Mouse (Mus musculus) granulocyte monocyte progenitor cell, adult 5-6 weeks (primary cell): Measurements from ENCODE around the gene Slc43a2. TPM values are rescaled to one million over a fixed set of nuclear protein-coding genes. Genes with fewer than 3 reads are reported as not detected.

Source experiments
- ATAC-seq: replicated peaks from 2 replicates; pipeline ENCODE4 v1.8.0; 2016; ENCODE audit warnings: mild to moderate bottlenecking, moderate TSS enrichment, inconsistent platforms; ENCODE audit not compliant: poor library complexity, severe bottlenecking
- total RNA-seq, 2 experiments: library from RNA; stranded (forward) in 1 of 2; stranded (reverse) in 1 of 2; fragments of 200-712, 200-1000 nt in 1 of 2; fragments of >200 nt in 1 of 2; fragmentation: Nextera tagmentation in 1 of 2; gene quantifications; 2 replicates each; pipeline ENCODE4 v1.2.3; 2014 to 2017

Slc43a2 gene
- total RNA-seq, 2 experiments from 2014 or later: 6.2 to 12.7 TPM

DNA sequence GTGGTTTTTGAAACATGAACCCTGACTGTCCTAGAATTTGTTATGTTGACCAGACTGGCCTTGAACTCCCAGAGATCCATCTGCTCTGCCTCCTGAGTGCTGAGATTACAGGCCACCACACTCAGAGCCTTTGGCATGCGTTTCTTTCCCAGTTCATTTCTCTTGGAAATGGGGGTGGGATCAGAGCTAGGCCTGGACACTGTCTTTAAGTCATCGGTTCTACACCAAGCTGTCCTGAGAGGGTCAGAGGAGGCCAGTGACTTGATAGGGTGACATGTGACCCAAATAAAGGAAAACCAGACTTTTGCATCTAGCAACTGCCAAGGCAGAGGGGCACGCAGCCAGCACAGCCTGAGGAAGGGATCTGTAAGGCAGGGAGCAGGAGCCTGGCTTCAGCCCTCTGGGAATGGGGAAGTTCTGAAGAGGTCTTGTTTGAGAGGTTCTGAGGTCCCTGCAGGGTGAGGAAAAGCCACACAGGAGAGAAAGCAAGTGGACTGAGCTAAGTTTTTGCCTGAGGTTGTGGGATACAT lies 65.3 kb downstream of the Slc43a2 start:
- ATAC-seq: 0 out of 2 replicates have a peak, but pooled peaks have one; percentile 16

DNA sequence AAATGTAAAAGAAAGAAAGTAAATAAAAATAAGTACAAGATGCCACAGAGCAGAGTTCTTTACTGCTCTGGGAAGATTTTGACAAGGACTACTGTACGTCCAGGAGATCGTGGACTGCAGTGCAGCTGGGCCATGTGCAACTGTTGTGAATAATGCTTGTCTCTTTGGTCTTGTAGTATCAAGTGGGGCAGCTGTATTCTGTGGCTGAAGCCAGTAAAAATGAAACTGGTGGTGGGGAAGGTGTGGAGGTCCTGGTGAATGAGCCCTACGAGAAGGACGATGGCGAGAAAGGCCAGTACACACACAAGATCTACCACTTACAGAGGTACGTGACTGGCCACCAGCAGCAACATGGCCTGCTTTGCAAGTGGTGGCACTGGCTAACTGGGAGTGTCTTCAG lies 66.5 kb downstream of the Slc43a2 start:
- ATAC-seq: no peak

GRCm38 (mm10) chr11:75599802-75600201 lies 68.3 kb downstream of the Slc43a2 start:
- peak; percentile 92 for ATAC-seq

DNA sequence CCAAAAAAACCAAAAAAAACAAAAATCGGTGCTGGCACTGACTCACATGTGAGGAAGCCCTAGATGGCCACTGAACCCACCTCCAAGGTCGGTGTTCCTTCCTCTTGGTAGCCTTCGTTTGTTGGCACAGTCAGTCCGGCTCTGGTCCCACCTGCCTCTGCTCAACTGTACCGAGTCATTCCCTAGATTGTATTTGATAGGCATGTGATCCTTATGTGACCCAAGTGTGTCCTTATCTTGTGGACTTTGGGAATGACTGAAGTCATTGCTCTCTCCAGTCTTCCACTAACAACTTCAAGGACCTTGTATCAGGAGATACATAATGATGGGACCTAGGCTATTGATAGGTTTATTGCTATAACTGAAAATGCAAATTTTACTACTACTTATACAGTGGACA lies 73.3 kb downstream of the Slc43a2 start:
- no peak for ATAC-seq

DNA sequence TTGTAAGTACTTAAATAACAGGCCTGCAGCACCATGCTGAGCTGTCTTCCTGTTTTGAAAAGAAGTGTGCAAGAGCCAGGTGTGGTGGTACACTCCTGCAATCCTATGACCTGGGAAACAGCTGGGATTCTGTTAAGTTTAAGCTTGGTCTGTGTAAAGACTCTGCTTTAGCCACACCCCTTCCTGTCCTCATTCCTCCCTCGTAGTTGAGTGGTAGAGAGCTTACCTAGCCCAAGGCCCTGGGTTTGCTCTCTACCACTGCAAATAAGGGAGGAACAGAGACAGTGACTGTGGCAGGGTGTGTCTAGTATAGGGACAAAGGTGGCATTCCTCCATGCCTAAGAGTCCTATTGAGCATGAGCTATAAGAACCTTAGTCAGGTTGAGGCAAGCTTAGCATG lies 73.8 kb downstream of the Slc43a2 start:
- ATAC-seq: no peak

GRCm38 (mm10) chr11:75608776-75609175 lies 77.3 kb downstream of the Slc43a2 start:
- ATAC-seq: no peak

DNA sequence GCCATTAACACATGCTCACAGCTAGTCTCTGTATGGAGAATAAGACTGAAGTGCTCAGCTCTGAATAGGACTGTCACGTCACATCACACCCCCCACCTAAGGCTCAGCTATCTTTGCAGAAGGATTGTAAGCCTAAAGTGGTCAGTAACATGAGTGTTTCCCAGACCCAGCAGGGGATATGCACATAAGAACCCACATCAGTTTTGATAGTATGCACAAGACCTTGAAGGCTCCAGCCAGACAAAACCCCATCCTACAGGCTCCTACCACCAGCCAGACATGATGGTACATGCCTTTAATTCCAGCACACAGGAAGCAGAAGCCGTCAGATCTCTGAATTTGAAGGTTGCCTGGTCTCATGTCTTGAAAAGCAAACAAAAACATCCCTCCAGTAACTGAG lies 78.5 kb downstream of the Slc43a2 start:
- ATAC-seq: no peak

DNA sequence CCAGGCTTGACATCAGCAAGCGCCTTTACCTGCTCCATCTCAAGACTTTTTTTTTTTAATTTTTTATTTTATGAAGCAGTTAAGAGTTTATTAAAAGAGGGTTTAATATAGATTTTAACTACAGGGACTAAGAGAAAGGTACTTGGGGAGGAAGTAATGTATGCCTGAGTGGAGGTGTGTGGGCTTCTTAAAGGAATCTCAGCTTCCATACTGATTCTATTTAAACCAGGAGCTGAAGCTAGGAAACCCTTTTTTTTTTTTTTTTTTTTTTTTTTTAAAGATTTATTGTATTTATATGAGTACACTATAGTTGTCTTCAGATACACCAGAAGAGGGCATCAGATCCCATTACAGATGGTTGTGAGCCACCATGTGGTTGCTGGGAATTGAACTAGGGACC lies 83.3 kb downstream of the Slc43a2 start:
- no peak for ATAC-seq

GRCm38 (mm10) chr11:75615556-75615955 lies 84.1 kb downstream of the Slc43a2 start:
- no peak for ATAC-seq

DNA sequence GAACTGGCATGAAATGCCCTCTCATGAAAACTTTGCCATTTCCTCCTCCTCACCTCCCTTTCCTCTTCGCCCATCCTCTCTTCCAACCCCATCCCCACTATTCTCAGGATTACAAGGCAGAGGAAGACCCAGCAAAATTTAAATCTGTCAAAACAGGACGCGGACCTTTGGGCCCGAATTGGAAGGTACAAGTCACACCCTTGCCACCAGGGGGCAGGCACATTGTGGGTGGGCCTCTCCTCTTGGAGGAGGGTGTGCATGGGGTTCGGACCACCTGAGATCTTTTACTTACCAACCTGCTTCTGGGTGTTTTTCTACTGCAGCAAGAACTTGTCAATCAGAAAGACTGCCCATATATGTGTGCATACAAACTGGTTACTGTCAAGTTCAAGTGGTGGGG lies 87.6 kb downstream of the Slc43a2 start:
- ATAC-seq: 0 out of 2 replicates have a peak, but pooled peaks have one; percentile 23

- ATAC-seq: no peak
Observed at GRCm38 (mm10) chr11:75620136-75620780, 88.8 kb downstream of the Slc43a2 start.

DNA sequence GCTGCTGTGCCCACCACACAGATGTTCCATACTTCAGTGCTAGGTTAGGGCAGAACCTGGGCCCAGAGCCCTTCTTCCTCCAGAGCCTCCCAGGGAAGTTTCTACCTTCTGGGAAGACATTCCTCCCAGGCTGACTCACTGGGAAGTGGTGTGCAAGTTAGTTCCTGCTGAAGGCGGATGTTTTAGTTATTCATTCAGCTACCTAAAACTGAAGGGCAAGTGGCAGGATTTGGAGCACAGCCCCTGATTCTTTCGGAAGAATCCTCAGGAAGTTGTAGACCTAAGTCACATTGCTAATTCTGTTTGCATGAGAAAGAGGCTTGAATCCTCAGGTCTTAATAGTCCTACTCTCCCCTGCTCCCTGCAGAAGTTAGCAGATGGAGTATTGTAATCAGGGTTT lies 89.9 kb downstream of the Slc43a2 start:
- ATAC-seq: no peak

GRCm38 (mm10) chr11:75622588-75623329 lies 91.3 kb downstream of the Slc43a2 start:
- peak; percentile 83 for ATAC-seq

DNA sequence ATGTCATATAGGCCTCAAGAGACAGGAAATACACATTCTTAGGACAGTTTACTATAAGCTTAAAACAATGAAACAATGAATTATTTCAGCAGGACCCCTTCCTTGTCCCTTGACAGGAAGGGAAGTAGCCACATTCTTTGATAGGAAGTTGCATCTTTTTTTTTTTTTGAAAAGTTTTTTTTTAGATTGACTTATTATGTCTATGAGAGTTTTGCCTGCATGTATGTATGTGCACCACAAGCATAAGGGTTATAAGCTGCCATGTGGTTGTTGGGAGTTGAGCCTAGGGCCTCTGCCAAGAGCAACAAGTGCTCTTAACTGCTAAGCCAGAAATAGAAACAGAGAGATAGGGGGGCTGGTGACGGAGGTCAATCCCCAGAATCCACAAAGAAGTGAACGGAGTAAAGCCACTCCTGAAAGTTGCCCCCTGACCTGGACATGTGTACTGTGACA lies 92.6 kb downstream of the Slc43a2 start:
- ATAC-seq: no peak

DNA sequence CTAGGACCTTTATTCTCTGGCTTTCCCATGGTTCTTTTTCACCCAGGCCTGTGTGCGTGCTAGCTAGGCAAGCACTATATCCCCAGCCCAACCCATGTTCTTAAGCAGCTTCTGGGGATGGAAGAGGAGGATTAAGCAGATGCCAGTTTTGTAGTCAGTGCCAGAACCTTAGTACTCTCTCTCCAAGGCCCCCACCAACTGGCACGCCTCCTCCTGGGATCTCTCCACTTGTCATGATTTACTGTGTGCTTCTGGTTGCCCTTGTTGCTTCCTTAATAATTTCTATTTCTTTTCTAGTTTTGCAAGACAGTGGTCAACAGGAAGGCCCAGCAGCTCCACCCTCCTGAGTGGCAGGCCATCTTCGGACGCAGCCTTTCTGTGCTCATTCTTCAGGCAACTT lies 94.3 kb downstream of the Slc43a2 start:
- ATAC-seq: no peak

Other genes with a start within 250 kb of the Slc43a2 start
- gene Rpa1, start 183.4 kb upstream of the Slc43a2 start, total RNA-seq (2014; fragmentation: Nextera tagmentation): 86.4 and 106 TPM in 2 replicates
- 200 and 207 TPM in 2 replicates for gene Rpa1, start 183.4 kb upstream of the Slc43a2 start, total RNA-seq (2017)
- 11.7 and 12.6 TPM in 2 replicates for gene Smyd4, start 183.3 kb upstream of the Slc43a2 start, total RNA-seq (2014; fragmentation: Nextera tagmentation)
- 11.2 and 12.3 TPM in 2 replicates for gene Smyd4, start 183.3 kb upstream of the Slc43a2 start, total RNA-seq (2017)
- gene Serpinf1, start 109.0 kb upstream of the Slc43a2 start, total RNA-seq (2014; fragmentation: Nextera tagmentation): 117 and 157 TPM in 2 replicates
- 77.7 and 84.8 TPM in 2 replicates for gene Serpinf1, start 109.0 kb upstream of the Slc43a2 start, total RNA-seq (2017)
- gene Serpinf2, start 92.1 kb upstream of the Slc43a2 start, total RNA-seq (2014; fragmentation: Nextera tagmentation): not detected in 2 replicates
- gene Serpinf2, start 92.1 kb upstream of the Slc43a2 start, total RNA-seq (2017): not detected in 2 replicates
- 10.2 and 15.6 TPM in 2 replicates for gene Wdr81, start 77.0 kb upstream of the Slc43a2 start, total RNA-seq (2014; fragmentation: Nextera tagmentation)
- gene Wdr81, start 77.0 kb upstream of the Slc43a2 start, total RNA-seq (2017): 4.4 and 5.1 TPM in 2 replicates
- gene Tlcd2, start 70.0 kb upstream of the Slc43a2 start, total RNA-seq (2014; fragmentation: Nextera tagmentation): 12.1 and 30.0 TPM in 2 replicates
- gene Tlcd2, start 70.0 kb upstream of the Slc43a2 start, total RNA-seq (2017): 14.1 and 23.2 TPM in 2 replicates
- 154 and 174 TPM in 2 replicates for gene Prpf8, start 44.9 kb upstream of the Slc43a2 start, total RNA-seq (2014; fragmentation: Nextera tagmentation)
- gene Prpf8, start 44.9 kb upstream of the Slc43a2 start, total RNA-seq (2017): 115 and 127 TPM in 2 replicates
- 0.17 TPM in 1 of 2 replicates, not detected in the other for gene Rilp, start 21.6 kb upstream of the Slc43a2 start, total RNA-seq (2014; fragmentation: Nextera tagmentation)
- 0.22 TPM in 1 of 2 replicates, not detected in the other for gene Rilp, start 21.6 kb upstream of the Slc43a2 start, total RNA-seq (2017)
- gene Scarf1, start 18.2 kb upstream of the Slc43a2 start, total RNA-seq (2014; fragmentation: Nextera tagmentation): 2.0 and 3.8 TPM in 2 replicates
- gene Scarf1, start 18.2 kb upstream of the Slc43a2 start, total RNA-seq (2017): 2.3 and 3.4 TPM in 2 replicates
- gene Pitpna, start 56.4 kb downstream of the Slc43a2 start, total RNA-seq (2014; fragmentation: Nextera tagmentation): 141 and 143 TPM in 2 replicates
- 58.0 and 74.5 TPM in 2 replicates for gene Pitpna, start 56.4 kb downstream of the Slc43a2 start, total RNA-seq (2017)
- gene Inpp5k, start 99.3 kb downstream of the Slc43a2 start, total RNA-seq (2014; fragmentation: Nextera tagmentation): 37.3 and 40.0 TPM in 2 replicates
- gene Inpp5k, start 99.3 kb downstream of the Slc43a2 start, total RNA-seq (2017): 26.0 and 35.6 TPM in 2 replicates
- 21.2 and 22.1 TPM in 2 replicates for gene Myo1c, start 118.8 kb downstream of the Slc43a2 start, total RNA-seq (2014; fragmentation: Nextera tagmentation)
- 9.7 and 14.8 TPM in 2 replicates for gene Myo1c, start 118.8 kb downstream of the Slc43a2 start, total RNA-seq (2017)
- gene Crk, start 147.6 kb downstream of the Slc43a2 start, total RNA-seq (2014; fragmentation: Nextera tagmentation): 23.8 and 31.7 TPM in 2 replicates
- gene Crk, start 147.6 kb downstream of the Slc43a2 start, total RNA-seq (2017): 33.2 and 38.1 TPM in 2 replicates
- gene Ywhae, start 201.2 kb downstream of the Slc43a2 start, total RNA-seq (2014; fragmentation: Nextera tagmentation): 470 and 493 TPM in 2 replicates
- 364 and 374 TPM in 2 replicates for gene Ywhae, start 201.2 kb downstream of the Slc43a2 start, total RNA-seq (2017)